Mouse (Mus musculus): ENCODE measurements around the gene Cyld. TPM values are rescaled to one million over a fixed set of nuclear protein-coding genes. Genes with fewer than 3 reads are reported as not detected.

The Cyld gene
- polyA plus RNA-seq, 1 experiment from 2014 or later = 18.1 TPM

- 84% methylated on average over 19 of the region's 19 CpGs for WGBS
- no peak overlapping the region for H3K27ac ChIP-seq (ENCODE audit: low read length)
Measured at GRCm38 (mm10) chr8:88664947-88665346, 31.9 kb upstream of the Cyld start.

GRCm38 (mm10) chr8:88666435-88666834 lies 30.4 kb upstream of the Cyld start:
- H3K36me3 ChIP-seq (ENCODE audit: control insufficient read depth, insufficient read depth, low read length) = no peaks in the 10 kb centered on the region
- no peak for ATAC-seq (ENCODE audit: insufficient number of reproducible peaks, insufficient read depth, low FRiP score, low read depth)
- H3K27me3 ChIP-seq (ENCODE audit: control insufficient read depth, insufficient read depth, low read length) = no peaks in the 10 kb centered on the region
- no peak overlapping the region for H3K4me3 ChIP-seq (ENCODE audit: low read depth, low read length)
- H3K4me1 ChIP-seq (ENCODE audit: control insufficient read depth, insufficient read depth, low read length) = 0 out of 2 replicates have a peak, but pooled peaks cover 3% of the 10 kb centered on the region
- WGBS = 50% methylated on average over 1 of the region's 1 CpGs
- H3K9ac ChIP-seq (replicated peaks; ENCODE audit: low read depth, low read length) = no peak overlapping the region
- no peak overlapping the region for H3K27ac ChIP-seq (ENCODE audit: low read length)
- no peaks in the 10 kb centered on the region for H3K9me3 ChIP-seq (ENCODE audit: control insufficient read depth, low read depth, low read length)
- H3K4me2 ChIP-seq (replicated peaks; ENCODE audit: low read depth, low read length) = no peak overlapping the region

More at GRCm38 (mm10) chr8:88664947-88665346, 31.9 kb upstream of the Cyld start:
- Histone ChIP-seq H3K9ac (replicated peaks; ENCODE audit: low read depth, low read length) (no peak overlapping the region), H3K9me3 (ENCODE audit: control insufficient read depth, low read depth, low read length) (no peaks in the 10 kb centered on the region), H3K4me3 (ENCODE audit: low read depth, low read length) (no peak overlapping the region), H3K36me3 (ENCODE audit: control insufficient read depth, insufficient read depth, low read length) (no peaks in the 10 kb centered on the region), H3K4me1 (ENCODE audit: control insufficient read depth, insufficient read depth, low read length) (0 out of 2 replicates have a peak, but pooled peaks cover 3% of the 10 kb centered on the region), H3K4me2 (replicated peaks; ENCODE audit: low read depth, low read length) (no peak overlapping the region), H3K27me3 (ENCODE audit: control insufficient read depth, insufficient read depth, low read length) (no peaks in the 10 kb centered on the region)
- ATAC-seq (ENCODE audit: insufficient number of reproducible peaks, insufficient read depth, low FRiP score, low read depth) = no peak

DNA sequence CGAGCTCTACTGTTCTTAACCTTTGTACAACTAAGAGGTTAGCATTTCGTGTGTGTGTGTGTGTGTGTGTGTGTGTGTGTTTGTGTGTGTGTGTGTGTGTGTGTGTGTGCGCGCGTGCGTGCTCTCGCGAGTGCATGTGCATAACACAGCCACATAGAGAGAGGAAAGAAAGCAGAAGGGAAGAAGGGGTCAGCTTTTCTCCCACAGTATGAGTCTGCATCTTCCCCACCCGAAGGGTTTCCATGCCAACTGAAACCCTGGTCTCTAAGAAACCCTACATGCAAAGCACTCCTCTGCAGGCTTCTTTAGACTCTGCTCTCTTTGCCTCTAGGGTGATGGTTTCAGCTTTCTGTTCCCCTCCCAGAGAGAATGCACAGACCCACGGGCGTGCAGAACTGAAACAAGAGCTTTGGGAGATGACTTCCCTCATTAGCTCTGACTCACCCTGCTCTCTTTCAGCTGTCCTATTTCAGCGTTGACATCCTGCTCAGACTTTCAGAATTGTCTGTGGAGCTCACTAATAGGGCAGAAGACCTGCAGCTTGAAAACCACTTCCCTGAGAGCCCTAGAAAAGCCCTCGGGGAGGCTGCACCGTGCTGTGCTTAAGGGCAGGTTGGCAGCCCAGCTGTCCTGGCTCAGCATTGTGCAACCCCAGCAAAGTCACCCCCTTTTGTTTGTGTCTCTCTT lies 28.3 kb upstream of the Cyld start:
- H3K27me3 ChIP-seq (ENCODE audit: control insufficient read depth, insufficient read depth, low read length) = no peaks in the 10 kb centered on the region
- H3K4me1 ChIP-seq (ENCODE audit: control insufficient read depth, insufficient read depth, low read length) = 0 out of 2 replicates have a peak, but pooled peaks cover 3% of the 10 kb centered on the region
- H3K9me3 ChIP-seq (ENCODE audit: control insufficient read depth, low read depth, low read length) = no peaks in the 10 kb centered on the region
- no peaks in the 10 kb centered on the region for H3K36me3 ChIP-seq (ENCODE audit: control insufficient read depth, insufficient read depth, low read length)
- no peak overlapping the region for H3K4me2 ChIP-seq (replicated peaks; ENCODE audit: low read depth, low read length)
- no peak overlapping the region for H3K27ac ChIP-seq (ENCODE audit: low read length)
- H3K9ac ChIP-seq (replicated peaks; ENCODE audit: low read depth, low read length) = no peak overlapping the region
- H3K4me3 ChIP-seq (ENCODE audit: low read depth, low read length) = no peak overlapping the region
- ATAC-seq (ENCODE audit: insufficient number of reproducible peaks, insufficient read depth, low FRiP score, low read depth) = 0 out of 2 replicates have a peak, but pooled peaks have one; percentile 47
- WGBS = 57% methylated on average over 14 of the region's 14 CpGs

- WGBS = 81% methylated on average over 6 of the region's 6 CpGs
- no peaks in the 10 kb centered on the region for H3K36me3 ChIP-seq (ENCODE audit: control insufficient read depth, insufficient read depth, low read length)
- no peaks in the 10 kb centered on the region for H3K9me3 ChIP-seq (ENCODE audit: control insufficient read depth, low read depth, low read length)
- no peak overlapping the region for H3K27ac ChIP-seq (ENCODE audit: low read length)
- no peak overlapping the region for H3K9ac ChIP-seq (replicated peaks; ENCODE audit: low read depth, low read length)
- ATAC-seq (ENCODE audit: insufficient number of reproducible peaks, insufficient read depth, low FRiP score, low read depth) = no peak
- no peak overlapping the region for H3K4me3 ChIP-seq (ENCODE audit: low read depth, low read length)
- 0 out of 2 replicates have a peak, but pooled peaks cover 3% of the 10 kb centered on the region for H3K4me1 ChIP-seq (ENCODE audit: control insufficient read depth, insufficient read depth, low read length)
- H3K4me2 ChIP-seq (replicated peaks; ENCODE audit: low read depth, low read length) = no peak overlapping the region
- H3K27me3 ChIP-seq (ENCODE audit: control insufficient read depth, insufficient read depth, low read length) = no peaks in the 10 kb centered on the region
Measured at GRCm38 (mm10) chr8:88670782-88671181, 26.0 kb upstream of the Cyld start.

DNA sequence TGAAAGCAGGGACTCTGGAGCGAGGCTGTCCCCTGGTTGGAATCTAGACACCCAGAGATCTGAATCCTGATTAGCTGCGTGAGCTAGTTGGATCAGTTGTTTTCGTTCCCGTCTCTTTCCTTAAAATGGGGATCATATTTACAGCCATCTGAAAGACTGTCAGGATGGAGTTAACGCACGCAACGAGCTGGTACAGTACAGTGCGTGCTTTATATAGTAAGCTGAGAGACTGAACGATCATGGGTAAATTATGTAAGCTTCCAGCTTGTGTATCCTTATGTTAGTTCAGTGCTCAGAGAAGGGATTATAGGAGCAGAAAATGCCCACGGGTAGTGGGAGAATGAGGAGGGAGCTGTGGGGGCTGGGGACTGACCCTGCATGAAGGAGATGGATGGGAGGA lies 25.3 kb upstream of the Cyld start:
- H3K4me3 ChIP-seq (ENCODE audit: low read depth, low read length) = no peak overlapping the region
- H3K4me2 ChIP-seq (replicated peaks; ENCODE audit: low read depth, low read length) = no peak overlapping the region; the same call in 1 of the 2 replicates
- H3K4me1 ChIP-seq (ENCODE audit: control insufficient read depth, insufficient read depth, low read length) = 0 out of 2 replicates have a peak, but pooled peaks cover 3% of the 10 kb centered on the region
- H3K27me3 ChIP-seq (ENCODE audit: control insufficient read depth, insufficient read depth, low read length) = no peaks in the 10 kb centered on the region
- H3K9me3 ChIP-seq (ENCODE audit: control insufficient read depth, low read depth, low read length) = no peaks in the 10 kb centered on the region
- no peak overlapping the region for H3K9ac ChIP-seq (replicated peaks; ENCODE audit: low read depth, low read length)
- no peaks in the 10 kb centered on the region for H3K36me3 ChIP-seq (ENCODE audit: control insufficient read depth, insufficient read depth, low read length)
- no peak overlapping the region for H3K27ac ChIP-seq (ENCODE audit: low read length)
- ATAC-seq (ENCODE audit: insufficient number of reproducible peaks, insufficient read depth, low FRiP score, low read depth) = no peak
- 72% methylated on average over 10 of the region's 10 CpGs for WGBS

DNA sequence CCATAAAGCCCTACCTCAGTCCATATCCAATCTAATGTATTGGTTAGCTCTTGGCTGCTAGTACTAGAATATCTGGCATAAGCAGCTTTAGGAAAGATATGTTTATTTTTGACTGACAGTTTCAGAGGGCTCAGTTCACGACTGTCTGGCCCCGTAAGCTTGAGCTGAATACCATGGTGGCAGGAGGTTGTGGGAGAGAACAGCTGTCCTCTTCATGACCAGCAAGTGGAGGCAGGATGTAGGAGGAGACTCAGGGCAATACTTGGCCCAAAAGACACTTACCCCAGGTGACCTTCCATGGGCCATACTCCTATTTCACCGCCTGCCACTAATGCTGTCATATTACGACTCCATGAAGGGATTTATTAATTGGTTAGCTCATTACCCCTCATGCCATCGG lies 23.0 kb upstream of the Cyld start:
- no peak overlapping the region for H3K9ac ChIP-seq (replicated peaks; ENCODE audit: low read depth, low read length)
- no peak for ATAC-seq (ENCODE audit: insufficient number of reproducible peaks, insufficient read depth, low FRiP score, low read depth)
- no peak overlapping the region for H3K4me3 ChIP-seq (ENCODE audit: low read depth, low read length)
- H3K9me3 ChIP-seq (ENCODE audit: control insufficient read depth, low read depth, low read length) = no peaks in the 10 kb centered on the region
- no peak overlapping the region for H3K4me2 ChIP-seq (replicated peaks; ENCODE audit: low read depth, low read length)
- no peaks in the 10 kb centered on the region for H3K36me3 ChIP-seq (ENCODE audit: control insufficient read depth, insufficient read depth, low read length)
- no peaks in the 10 kb centered on the region for H3K27me3 ChIP-seq (ENCODE audit: control insufficient read depth, insufficient read depth, low read length)
- no peak overlapping the region for H3K27ac ChIP-seq (ENCODE audit: low read length)
- H3K4me1 ChIP-seq (ENCODE audit: control insufficient read depth, insufficient read depth, low read length) = no peaks in the 10 kb centered on the region
- 72% methylated on average over 5 of the region's 5 CpGs for WGBS

- Histone ChIP-seq H3K36me3 (ENCODE audit: control insufficient read depth, insufficient read depth, low read length) (no peaks in the 10 kb centered on the region), H3K4me3 (ENCODE audit: low read depth, low read length) (no peak overlapping the region), H3K9me3 (ENCODE audit: control insufficient read depth, low read depth, low read length) (no peaks in the 10 kb centered on the region), H3K4me1 (ENCODE audit: control insufficient read depth, insufficient read depth, low read length) (no peaks in the 10 kb centered on the region), H3K27me3 (ENCODE audit: control insufficient read depth, insufficient read depth, low read length) (no peaks in the 10 kb centered on the region), H3K9ac (replicated peaks; ENCODE audit: low read depth, low read length) (no peak overlapping the region), H3K4me2 (replicated peaks; ENCODE audit: low read depth, low read length) (no peak overlapping the region), H3K27ac (ENCODE audit: low read length) (no peak overlapping the region)
- no peak for ATAC-seq (ENCODE audit: insufficient number of reproducible peaks, insufficient read depth, low FRiP score, low read depth)
- WGBS = 86% methylated on average over 12 of the region's 12 CpGs
Measured at GRCm38 (mm10) chr8:88675372-88676165, 21.3 kb upstream of the Cyld start.

DNA sequence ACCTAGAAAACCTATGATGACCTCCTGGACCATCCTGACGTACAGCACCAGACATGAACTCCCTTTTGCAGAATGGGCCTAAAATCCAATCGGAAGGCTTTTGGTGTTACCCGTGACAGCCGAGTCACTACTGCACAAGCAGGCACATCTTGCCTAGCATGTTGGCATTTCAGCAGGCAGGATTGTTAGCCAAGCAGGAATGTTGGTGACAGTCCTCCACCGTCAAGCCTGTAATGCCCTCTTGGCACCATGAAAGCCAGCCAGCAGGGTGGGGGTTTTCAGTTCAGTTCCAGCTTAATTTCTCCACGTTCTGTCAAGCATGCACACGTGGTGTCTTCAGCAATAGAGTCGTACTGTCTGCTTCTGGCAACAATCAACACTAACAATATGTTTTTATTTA lies 19.8 kb upstream of the Cyld start:
- H3K4me1 ChIP-seq (ENCODE audit: control insufficient read depth, insufficient read depth, low read length) = no peaks in the 10 kb centered on the region
- no peaks in the 10 kb centered on the region for H3K36me3 ChIP-seq (ENCODE audit: control insufficient read depth, insufficient read depth, low read length)
- ATAC-seq (ENCODE audit: insufficient number of reproducible peaks, insufficient read depth, low FRiP score, low read depth) = no peak
- no peaks in the 10 kb centered on the region for H3K27me3 ChIP-seq (ENCODE audit: control insufficient read depth, insufficient read depth, low read length)
- H3K4me2 ChIP-seq (replicated peaks; ENCODE audit: low read depth, low read length) = no peak overlapping the region
- H3K9me3 ChIP-seq (ENCODE audit: control insufficient read depth, low read depth, low read length) = no peaks in the 10 kb centered on the region
- H3K9ac ChIP-seq (replicated peaks; ENCODE audit: low read depth, low read length) = no peak overlapping the region
- no peak overlapping the region for H3K27ac ChIP-seq (ENCODE audit: low read length)
- 86% methylated on average over 8 of the region's 8 CpGs for WGBS
- no peak overlapping the region for H3K4me3 ChIP-seq (ENCODE audit: low read depth, low read length)
